Mouse (Mus musculus): Measurements from ENCODE around the gene Cldn13.

DNA sequence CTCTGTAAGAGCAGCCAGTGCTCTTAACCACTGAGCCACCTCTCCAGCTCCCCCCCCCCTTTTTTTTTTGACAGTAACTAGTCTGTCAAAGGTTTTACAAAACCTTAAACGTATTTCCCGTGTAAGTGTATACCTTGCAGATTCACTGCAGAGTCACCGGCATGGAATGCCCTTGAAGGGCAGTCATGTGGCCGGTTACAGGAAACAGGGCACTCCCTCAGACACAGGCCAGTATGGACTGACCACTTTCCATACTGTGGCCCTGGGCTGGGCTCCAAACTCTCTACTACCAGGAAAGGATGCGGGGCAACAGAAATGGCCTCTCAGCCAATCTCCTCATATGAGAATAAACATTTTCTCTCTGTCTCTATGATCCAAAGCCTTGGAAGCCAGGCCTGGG, 40.2 kb upstream of the Cldn13 start:
- no peak for TF ChIP-seq CTCF (IDR thresholded peaks at IDR 0.05; ENCODE audit: extremely low read depth, insufficient read depth, insufficient read length, insufficient replicate concordance)
- no peak for TF ChIP-seq POLR2A (IDR thresholded peaks at IDR 0.05; ENCODE audit: low read depth, low read length)

Data from spleen, adult 2 months (tissue).